Mouse (Mus musculus): Measurements from ENCODE around the gene Trim65. TPM values are rescaled to one million over a fixed set of nuclear protein-coding genes. Genes with fewer than 3 reads are reported as not detected.

Trim65 gene
- polyA plus RNA-seq, 1 experiment from 2014 or later: 1.2 TPM

DNA sequence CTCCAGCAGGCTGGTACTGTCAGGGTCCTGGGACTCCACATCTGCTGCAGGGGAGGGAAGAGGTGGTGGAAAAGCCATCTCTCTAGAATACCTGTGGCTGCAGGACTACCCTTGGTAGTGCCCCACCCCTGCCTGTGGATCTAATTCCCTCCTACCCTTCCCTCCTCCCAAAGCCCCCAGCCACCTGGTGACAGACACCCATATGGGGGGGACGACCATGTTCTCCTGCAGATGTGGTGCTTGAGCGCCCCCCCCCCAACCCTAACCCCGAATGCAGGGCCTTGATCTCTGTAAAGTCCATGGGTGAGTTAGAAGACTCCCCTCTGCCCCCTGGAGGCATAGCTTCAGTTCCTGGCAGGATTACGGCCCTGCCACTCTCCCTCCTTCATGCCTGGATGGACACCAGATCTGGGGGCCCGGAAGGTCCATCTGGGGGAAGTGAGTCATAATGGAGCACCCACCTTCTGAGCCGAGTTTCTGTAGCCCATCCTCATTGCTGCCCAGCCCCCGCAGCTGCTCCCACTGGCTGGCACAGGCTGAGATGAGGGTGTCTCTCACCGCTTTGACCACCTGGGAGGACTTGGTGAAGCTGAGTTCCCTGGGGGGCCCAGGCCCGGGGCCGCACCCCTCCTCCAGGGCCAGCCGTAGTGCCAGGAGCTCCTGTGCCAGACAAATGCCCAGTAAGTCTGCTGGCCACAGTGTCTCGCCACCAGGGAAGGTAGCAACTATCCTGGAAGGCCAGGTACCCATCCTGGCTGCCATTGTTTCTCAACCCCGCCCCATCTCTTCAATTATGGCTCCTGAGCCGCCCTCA, 23.8 kb downstream of the Trim65 start:
- Histone ChIP-seq H3K36me3 (replicated peaks; ENCODE audit: insufficient read depth, low read length) (0 out of 2 replicates have a peak, but pooled peaks cover 2% of the 10 kb centered on the region), H3K4me2 (ENCODE audit: low read depth, low read length) (peak overlapping the region; percentile 29; the same call in 1 of the 2 replicates), H3K4me1 (ENCODE audit: insufficient read depth) (peaks cover 50% of the 10 kb centered on the region), H3K27ac (ENCODE audit: low read depth) (no peak overlapping the region), H3K9ac (replicated peaks) (no peak overlapping the region), H3K27me3 (ENCODE audit: insufficient read depth, low read length) (peaks cover 31% of the 10 kb centered on the region), H3K4me3 (ENCODE audit: low read depth, low read length) (no peak overlapping the region), H3K9me3 (ENCODE audit: low read length) (no peaks in the 10 kb centered on the region)
- DNase-seq (peak; percentile 32), ATAC-seq (no peak)
- TF ChIP-seq EP300 (IDR thresholded peaks at IDR 0.05; ENCODE audit: low read depth) (no peak), CTCF (IDR thresholded peaks at IDR 0.05; ENCODE audit: low read depth) (peak; percentile 40)
- WGBS (ENCODE audit: insufficient replicate concordance): 46% methylated on average over 13 of the region's 14 CpGs

DNA sequence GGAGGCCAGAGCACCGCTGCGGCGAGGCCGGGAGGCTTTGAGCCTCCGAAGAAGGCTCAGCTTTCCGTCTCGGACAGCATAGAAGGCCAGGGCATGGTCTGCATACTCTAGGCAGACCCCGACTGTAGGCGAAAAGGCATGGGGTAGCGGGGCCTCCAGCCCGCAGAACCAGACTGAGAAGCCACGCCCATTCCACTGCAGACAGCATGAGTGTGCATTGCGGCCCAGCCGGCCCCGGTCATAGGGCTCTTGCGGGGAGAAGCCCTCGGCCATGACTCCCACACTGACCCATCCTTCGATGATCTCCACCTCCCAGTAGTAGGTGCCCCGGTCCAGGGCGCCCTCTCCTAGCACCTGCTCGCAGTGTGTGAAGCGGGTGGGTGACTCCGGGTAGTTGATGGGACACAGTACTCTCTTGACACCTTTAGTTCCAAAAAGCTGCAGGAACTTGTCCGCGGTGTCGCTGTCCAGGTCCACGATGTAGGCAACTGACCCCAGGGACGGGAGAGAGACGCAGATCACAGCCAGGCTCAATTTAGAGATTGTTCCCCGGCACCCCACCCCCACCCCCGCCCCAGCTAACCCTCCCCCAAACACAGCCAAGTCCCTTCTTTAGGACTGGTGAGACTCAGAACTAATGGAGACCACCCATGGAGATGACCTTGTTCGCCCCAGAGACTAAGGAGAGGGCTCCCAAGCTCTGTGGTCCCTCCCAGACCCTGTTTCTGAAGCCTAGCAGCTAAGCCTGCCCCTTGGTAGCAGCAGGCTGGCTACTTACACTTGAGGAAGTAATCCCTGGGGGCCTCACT, 24.6 kb downstream of the Trim65 start:
- peaks cover 54% of the 10 kb centered on the region for H3K4me1 ChIP-seq (ENCODE audit: insufficient read depth)
- TF ChIP-seq EP300 (IDR thresholded peaks at IDR 0.05; ENCODE audit: low read depth) (no peak), CTCF (IDR thresholded peaks at IDR 0.05; ENCODE audit: low read depth) (no peak)
- 39% methylated on average over 32 of the region's 32 CpGs for WGBS (ENCODE audit: insufficient replicate concordance)
- no peak overlapping the region for H3K4me3 ChIP-seq (ENCODE audit: low read depth, low read length)
- H3K4me2 ChIP-seq (ENCODE audit: low read depth, low read length): peak overlapping the region; percentile 30; the same call in 1 of the 2 replicates
- H3K9ac ChIP-seq (replicated peaks): no peak overlapping the region
- DNase-seq (no peak), ATAC-seq (no peak)
- H3K36me3 ChIP-seq (replicated peaks; ENCODE audit: insufficient read depth, low read length): 0 out of 2 replicates have a peak, but pooled peaks cover 2% of the 10 kb centered on the region
- peaks cover 31% of the 10 kb centered on the region for H3K27me3 ChIP-seq (ENCODE audit: insufficient read depth, low read length)
- H3K9me3 ChIP-seq (ENCODE audit: low read length): no peaks in the 10 kb centered on the region
- H3K27ac ChIP-seq (ENCODE audit: low read depth): no peak overlapping the region

DNA sequence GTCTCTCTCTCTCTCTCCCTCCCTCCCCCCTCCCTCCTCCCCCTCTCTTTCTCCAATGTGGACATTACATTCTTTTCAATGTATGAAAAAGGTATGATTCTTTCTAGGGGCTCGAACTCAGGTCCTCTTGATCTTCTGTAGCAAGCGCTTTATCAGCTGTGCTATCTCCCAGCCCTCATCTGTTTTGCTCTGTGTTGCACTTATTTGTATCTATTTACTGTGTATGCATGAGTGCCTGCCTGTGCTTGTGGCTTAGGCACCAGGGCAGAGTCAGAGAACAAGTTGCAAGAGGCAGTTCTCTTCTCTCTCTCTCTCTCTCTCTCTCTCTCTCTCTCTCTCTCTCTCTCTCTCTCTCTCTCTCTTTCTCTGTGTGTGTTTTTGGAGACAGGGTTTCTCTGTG, 25.9 kb downstream of the Trim65 start:
- Histone ChIP-seq H3K4me1 (ENCODE audit: insufficient read depth) (peaks cover 65% of the 10 kb centered on the region), H3K27ac (ENCODE audit: low read depth) (no peak overlapping the region), H3K27me3 (ENCODE audit: insufficient read depth, low read length) (peaks cover 26% of the 10 kb centered on the region), H3K36me3 (replicated peaks; ENCODE audit: insufficient read depth, low read length) (0 out of 2 replicates have a peak, but pooled peaks cover 2% of the 10 kb centered on the region), H3K9me3 (ENCODE audit: low read length) (no peaks in the 10 kb centered on the region), H3K4me3 (ENCODE audit: low read depth, low read length) (no peak overlapping the region), H3K4me2 (ENCODE audit: low read depth, low read length) (no peak overlapping the region), H3K9ac (replicated peaks) (no peak overlapping the region)
- no peak for DNase-seq
- TF ChIP-seq EP300 (IDR thresholded peaks at IDR 0.05; ENCODE audit: low read depth): no peak
- WGBS (ENCODE audit: insufficient replicate concordance): 79% methylated on average over 2 of the region's 2 CpGs
- no peak for ATAC-seq

DNA sequence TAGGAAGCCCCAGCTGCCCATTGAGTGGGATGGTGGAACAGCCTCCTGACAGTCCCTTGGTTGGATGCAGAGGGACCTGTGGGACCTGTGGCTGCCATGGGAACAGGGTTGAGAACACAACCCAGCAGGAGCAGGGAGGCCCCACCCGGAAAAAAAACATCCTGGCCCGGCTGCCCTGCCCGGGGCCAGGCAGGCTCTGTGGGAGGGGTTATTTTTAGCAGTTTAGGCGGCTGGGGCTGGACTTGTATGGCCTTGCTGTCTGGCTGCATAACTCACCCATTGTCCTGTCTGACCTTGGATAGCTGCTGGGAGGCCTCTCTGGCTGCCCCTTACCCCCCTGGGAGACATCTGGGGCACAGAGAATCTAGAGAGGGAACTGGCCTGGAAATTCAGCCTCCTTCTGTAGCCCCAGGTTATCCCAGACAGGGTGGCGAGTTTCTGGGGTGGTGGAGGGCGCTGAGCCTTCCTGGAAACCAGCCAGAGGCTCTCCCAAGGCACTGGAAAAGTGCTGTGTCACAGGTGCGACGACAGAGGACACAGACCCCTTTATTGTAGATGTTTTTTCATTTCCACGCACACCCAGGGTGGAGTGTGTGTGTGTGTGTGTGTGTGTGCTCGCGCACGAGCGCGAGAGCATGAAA, 26.8 kb downstream of the Trim65 start:
- H3K36me3 ChIP-seq (replicated peaks; ENCODE audit: insufficient read depth, low read length): 0 out of 2 replicates have a peak, but pooled peaks cover 2% of the 10 kb centered on the region
- peaks cover 67% of the 10 kb centered on the region for H3K4me1 ChIP-seq (ENCODE audit: insufficient read depth)
- H3K27me3 ChIP-seq (ENCODE audit: insufficient read depth, low read length): peaks cover 17% of the 10 kb centered on the region
- H3K4me3 ChIP-seq (ENCODE audit: low read depth, low read length): no peak overlapping the region
- no peaks in the 10 kb centered on the region for H3K9me3 ChIP-seq (ENCODE audit: low read length)
- peak; percentile 41 for DNase-seq
- H3K9ac ChIP-seq (replicated peaks): no peak overlapping the region
- peak overlapping the region; percentile 45; the same call in 1 of the 2 replicates for H3K27ac ChIP-seq (ENCODE audit: low read depth)
- TF ChIP-seq CTCF (IDR thresholded peaks at IDR 0.05; ENCODE audit: low read depth) (no peak), EP300 (IDR thresholded peaks at IDR 0.05; ENCODE audit: low read depth) (no peak)
- peak; percentile 46 for ATAC-seq
- H3K4me2 ChIP-seq (ENCODE audit: low read depth, low read length): no peak overlapping the region
- WGBS (ENCODE audit: insufficient replicate concordance): 29% methylated on average over 14 of the region's 14 CpGs

DNA sequence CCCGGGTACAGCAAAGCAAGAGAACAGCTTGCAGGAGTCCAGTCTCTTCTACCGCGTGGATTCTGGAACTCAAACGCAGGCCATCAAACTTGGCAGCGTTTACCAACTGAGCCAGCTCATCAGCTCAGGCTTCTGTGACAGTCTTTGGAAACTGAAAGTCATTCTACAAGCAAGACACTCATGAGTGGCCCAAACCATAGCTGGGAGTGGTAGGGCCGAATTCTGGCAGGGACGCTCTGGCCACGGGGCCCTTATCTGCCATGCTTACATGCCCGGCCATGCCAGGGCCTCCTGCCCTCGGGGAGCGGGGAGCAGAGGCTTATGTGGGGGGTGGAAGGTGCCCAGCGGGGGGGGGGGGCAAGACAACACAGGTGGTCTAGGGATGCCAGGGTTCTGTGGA, 27.4 kb downstream of the Trim65 start:
- no peak overlapping the region for H3K4me3 ChIP-seq (ENCODE audit: low read depth, low read length)
- peak overlapping the region; percentile 45; the same call in 1 of the 2 replicates for H3K27ac ChIP-seq (ENCODE audit: low read depth)
- ATAC-seq (no peak), DNase-seq (peak; percentile 14)
- H3K9ac ChIP-seq (replicated peaks): no peak overlapping the region
- no peaks in the 10 kb centered on the region for H3K9me3 ChIP-seq (ENCODE audit: low read length)
- no peak for TF ChIP-seq CTCF (IDR thresholded peaks at IDR 0.05; ENCODE audit: low read depth)
- no peak for TF ChIP-seq EP300 (IDR thresholded peaks at IDR 0.05; ENCODE audit: low read depth)
- no peak overlapping the region for H3K4me2 ChIP-seq (ENCODE audit: low read depth, low read length)
- H3K4me1 ChIP-seq (ENCODE audit: insufficient read depth): peaks cover 65% of the 10 kb centered on the region
- H3K36me3 ChIP-seq (replicated peaks; ENCODE audit: insufficient read depth, low read length): 0 out of 2 replicates have a peak, but pooled peaks cover 2% of the 10 kb centered on the region
- 57% methylated on average over 11 of the region's 12 CpGs for WGBS (ENCODE audit: insufficient replicate concordance)
- peaks cover 11% of the 10 kb centered on the region for H3K27me3 ChIP-seq (ENCODE audit: insufficient read depth, low read length)
